Mouse (Mus musculus) fibroblast of lung, adult 2 months (primary cell): ENCODE results near the gene Sema7a.

ENCODE experiments used
- DNase-seq: peaks from one replicate; pipeline ENCODE4 v3.0.0-alpha.2; 2011; ENCODE audit warnings: low read depth

Sema7a gene

DNA sequence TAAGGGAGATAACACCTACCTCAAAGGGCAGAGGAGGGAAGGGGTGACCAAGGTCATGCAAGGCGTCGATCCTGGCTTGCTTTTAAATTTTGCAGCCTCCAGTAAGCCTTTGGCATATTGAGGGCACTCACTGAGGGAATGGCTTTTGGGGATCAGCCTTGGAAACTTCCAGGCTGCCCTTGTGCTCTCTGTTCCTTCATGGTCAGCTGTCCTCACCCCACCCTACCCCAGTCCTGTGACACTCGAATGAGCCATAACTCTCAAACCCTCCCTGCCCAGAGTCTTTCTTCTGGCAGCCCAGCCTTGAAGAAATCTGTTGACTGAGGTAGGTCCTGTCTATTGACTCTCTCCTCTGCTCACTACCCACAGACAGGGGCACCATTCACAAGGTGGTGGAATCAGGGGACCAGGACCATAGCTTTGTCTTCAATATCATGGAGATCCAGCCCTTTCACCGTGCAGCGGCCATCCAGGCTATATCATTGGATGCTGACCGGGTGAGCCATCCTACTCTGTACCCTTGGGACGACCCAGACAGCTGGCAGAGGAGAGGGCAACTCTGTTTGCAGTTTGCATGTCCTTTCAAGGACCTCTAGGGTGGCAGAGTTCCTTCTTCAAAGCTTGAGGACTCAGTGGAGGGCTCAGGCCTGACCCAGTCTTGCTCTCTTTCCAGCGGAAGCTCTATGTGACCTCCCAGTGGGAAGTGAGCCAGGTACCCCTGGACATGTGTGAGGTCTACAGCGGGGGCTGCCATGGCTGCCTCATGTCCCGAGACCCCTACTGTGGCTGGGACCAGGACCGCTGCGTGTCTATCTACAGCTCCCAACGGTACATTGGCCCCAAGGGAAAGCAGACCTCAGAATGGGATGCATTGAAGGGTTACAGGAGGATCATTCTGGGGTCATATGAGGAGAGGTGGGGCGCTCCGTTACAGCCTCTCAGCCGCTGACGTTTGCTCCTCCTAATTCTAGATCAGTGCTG, 20.3 kb downstream of the Sema7a start:
- DNase-seq: no peak

DNA sequence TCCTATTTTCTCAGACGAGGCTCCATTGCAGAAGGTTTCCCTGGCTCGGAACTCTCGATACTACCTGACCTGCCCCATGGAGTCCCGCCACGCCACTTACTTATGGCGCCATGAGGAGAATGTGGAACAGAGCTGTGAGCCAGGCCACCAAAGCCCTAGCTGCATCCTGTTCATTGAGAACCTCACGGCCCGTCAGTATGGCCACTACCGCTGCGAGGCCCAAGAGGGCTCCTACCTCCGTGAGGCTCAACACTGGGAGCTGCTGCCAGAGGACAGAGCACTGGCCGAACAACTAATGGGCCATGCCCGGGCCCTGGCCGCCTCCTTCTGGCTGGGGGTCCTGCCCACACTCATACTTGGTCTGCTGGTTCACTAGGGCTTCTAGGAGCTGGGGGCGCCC, 21.3 kb downstream of the Sema7a start:
- DNase-seq: no peak

DNA sequence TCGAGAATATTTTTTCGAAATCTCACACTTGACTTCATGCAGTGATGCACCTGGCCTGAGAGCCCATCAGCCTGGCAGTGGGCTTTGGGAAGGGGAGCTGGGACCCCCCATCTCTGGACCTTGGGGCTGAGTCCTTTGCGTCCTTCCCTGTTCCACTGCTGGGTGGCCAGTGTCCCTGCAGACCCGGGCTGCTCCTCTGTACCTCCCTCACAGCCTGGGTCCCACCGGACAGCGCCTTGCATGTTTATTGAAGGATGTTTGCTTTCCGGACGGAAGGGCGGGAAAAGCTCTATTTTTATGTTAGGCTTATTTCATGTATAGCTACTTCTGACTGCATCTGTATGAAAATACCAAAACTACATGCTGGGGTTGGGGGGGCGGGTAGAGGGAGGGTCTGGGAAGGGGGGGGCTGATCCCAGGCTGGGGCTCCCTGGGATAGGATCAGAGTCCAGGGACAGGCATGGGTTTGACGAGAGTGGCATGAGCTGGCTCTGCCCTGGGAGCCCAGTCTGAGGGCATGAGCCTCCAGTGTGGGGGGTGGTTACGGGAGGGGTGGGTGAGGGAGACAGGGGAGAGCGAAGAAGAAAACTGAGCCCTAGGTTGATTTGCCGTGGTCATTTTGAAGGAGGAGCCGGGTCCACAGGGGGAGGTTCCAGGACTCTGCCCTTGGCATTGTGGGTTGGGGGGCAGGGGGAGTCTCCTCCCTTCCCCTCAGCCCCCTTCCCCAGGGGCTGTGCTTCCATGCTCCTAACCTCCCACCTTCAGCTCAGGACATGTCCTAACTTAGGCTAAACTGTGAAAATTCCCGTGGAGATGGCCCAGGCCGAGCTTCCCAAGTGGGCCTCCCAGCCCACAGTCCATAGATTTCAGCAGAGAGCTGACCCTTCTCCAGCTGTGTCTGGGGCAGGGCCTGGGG, 22.2 kb downstream of the Sema7a start:
- DNase-seq: no peak

DNA sequence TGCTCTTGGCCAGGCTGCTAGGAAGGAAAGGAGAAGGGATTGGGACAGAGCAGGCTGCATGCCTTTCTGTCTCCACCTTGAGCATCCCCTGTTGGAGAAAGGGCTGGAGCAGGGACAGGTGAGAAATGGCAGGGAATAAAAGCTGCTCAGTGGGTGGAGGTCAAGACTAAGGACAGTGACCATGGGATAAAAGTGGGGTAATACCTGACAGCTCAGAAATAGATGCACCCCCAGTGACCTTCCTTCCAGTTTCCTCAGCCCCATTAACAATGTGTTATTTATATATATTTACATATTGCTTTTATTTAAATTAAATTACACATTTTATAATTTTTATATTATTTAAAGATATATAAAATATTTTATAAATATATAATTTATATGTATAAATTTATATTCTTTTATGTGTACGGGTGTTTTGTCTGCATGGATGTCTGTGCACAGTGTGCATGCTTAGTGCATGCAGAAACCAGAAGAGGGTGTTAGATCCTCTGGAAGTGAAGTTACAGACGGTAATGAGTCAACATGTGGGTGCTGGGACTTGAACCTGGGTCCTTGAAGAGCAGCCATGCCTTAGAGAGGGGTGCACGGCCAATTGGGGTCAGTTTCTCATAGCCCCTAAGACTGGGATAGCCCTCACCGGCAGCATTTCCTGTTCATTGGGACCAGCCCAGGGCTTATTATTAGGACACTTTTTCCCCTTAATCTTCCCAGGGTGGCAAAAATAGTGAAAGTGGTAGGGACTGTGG, 23.5 kb downstream of the Sema7a start:
- no peak for DNase-seq

DNA sequence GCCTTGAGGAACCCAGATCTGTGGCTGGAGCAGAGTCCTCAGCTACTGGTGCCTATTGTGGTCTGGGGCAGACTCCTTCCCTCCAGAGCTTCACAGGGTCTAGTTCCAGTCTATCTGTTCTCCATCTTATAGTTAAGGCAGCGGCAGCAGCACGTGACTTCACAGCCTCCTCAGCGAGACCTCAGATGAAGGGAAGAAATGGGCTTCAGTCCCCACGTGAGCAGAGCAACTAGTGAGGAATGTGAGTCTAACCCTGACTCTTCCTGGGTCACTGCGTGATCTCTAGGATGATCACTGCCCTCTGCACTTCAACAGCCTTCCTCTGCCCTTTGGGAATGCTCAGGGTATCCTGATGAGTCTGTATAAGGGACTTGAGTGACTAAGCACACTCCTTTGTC, 24.1 kb downstream of the Sema7a start:
- DNase-seq: no peak

DNA sequence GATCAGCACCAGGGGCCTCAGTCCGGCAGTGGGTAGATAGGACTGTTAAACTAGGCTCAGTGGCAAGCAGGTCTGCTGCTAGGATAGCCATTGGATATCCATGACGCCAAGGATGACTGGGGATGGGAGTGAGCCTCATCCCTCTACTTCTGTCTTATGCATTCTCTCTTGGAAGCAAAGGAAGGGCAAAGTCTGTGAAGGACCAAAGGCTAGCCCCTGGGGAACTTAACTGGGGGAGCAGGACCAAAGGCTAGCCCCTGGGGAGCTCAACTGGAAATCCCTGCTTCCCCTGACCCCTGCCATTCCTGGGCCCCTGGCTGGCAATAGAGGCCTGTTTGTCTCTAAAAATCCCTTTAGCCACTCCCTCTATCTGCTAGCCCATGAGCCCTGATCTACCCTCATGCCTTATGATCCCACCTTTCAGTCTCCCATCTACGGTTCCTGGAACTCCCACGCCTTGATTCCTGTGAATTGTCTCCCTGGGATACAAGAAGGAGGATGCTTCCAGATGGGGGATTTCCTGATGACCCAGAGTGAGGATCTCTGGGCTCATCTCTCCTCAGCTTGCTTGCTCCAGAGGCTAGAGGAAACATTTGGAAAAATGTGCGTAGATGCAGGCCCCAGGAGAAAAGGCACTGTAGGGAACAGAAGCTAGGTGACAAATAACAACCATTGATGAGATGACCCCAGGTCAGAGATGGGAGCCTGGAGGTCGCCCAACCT, 24.8 kb downstream of the Sema7a start:
- no peak for DNase-seq

DNA sequence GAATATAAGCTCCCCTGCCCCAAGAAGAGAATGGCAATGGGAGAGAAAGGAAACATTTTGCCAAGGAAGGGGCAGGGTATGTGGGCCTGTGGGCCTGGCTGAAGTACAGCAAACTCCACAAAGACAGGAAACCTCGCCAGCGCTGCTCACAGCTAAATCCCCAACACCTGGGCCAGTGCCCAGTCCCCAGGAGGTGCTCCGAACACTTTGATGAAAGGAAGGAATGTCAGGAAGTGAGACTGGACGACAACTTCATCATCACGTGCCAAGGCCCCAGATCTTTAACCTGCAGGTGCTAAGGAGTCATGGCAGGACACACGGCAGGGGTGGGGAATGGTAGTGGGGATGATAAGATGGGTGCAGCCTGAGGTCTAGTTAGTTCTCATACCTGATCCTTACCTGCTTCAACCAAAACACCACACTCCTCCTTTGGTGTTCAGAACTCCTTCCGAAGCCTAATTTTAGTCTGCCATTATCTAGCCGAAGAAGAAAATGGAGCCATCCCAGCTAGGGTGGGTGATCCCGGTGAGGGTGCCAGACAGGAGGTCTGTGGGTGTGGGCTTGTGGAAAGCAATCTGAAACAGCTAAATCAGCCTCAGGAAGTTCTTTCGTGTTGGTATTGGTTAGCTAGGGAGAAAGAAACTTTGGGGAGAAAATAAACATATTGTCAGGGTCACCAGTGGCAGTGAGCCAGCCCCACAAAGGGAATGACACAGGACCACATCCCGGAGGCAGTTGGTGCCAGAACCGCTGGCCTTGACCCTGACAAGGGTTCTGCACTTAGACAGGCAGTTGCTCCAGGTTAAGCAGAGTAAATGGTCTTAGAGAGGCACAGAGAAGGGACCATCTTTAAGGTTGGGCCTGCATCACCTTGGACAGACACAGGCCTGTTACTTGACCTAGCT, 25.6 kb downstream of the Sema7a start:
- no peak for DNase-seq

DNA sequence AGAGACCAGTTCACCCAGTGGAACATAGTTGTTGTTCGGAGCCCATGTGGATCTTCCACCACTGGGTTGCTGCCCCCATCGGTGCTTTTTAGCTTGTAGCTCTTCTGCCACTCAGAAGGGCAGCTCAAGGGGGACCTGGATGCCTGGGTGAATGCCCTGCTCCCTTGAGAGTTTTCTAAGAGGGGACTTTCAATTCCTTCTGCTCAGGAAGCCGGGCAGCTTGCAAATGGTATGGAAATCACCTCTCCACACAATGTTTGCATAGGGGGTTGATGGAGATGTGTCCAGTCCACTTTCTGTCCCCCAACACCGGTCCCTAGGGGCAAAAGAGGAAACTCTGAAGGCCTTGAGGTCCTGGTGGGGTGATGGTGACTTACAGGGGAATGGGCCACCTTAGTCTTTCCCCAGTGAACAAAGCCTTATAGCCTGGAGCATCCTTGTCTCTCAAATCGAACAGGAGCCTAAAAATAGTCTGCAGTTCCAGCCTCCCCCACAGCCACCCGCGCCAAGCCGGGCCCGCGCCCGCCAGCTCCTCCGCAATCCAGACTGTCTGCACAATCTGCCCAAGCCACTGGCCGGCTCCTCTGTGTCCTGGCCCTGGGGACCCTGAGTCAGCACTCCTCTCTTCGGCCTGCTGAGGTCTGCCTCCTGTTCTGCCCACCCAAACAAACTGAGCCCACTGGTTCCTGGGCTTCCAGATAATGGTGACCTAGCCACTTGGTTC, 27.5 kb downstream of the Sema7a start:
- no peak for DNase-seq

DNA sequence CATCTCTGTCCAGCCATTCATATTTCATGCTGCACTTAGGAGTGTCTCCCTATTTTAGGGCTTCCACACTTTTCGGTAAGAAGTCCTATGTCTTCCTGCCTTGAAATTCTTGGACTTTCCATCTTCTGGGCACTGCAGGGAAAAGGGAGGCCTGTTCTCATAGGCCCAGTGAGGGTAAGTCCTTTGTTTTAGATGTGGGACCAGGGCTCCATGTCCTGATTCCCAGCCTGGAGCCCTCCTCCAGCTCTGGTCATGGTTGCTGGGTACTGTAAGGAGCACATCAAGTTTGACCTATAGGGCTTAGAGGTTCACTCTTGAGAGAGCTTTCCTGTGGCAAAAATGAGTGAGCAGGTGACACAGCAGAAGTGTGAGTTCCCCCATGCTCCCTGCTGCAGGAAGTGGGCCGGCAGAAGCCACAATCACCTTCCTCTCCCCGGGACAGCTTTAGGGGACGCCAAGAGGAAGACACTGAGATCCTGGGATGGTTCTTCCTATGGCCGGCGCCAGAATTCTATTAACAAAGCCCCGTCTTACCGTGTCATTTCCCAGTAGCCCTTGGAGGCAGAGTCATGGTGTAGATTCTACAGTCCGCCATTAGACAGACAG, 28.4 kb downstream of the Sema7a start:
- DNase-seq: no peak

DNA sequence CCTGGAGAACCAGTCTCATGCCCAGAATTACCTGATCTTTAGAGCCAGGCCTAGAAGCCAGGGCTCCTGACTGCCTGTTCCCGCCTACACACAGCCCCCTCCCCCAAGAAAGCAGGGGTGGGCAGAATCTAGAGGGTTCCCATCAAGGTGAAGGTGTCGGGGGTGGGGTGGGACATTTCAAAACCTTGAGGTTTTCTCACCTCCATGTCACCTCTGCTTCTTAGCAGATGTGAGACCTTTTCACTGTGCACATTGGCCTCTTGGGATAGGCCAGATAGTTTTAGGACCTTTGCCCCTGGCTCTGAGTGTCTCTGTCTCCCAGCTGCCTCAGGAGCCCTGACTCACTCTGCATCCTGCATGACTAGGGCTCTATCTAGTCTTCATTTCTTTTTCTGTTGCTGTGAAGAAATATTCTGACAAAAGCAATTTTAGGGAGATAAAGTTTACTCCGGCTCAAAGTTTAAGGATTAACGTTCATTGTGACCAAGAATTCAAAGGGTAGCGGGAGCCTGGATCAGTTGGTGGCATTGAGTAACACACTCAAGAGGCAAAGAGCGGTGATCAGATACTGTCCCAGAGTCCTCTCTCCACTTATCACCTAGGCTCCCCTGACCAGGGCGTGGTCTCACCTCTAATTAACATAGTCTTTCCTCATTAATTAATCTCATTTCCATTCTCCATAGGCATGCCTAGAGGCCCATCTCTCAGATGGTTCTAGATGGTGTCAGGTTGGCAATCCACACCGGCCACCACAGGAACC, 29.1 kb downstream of the Sema7a start:
- DNase-seq: no peak

DNA sequence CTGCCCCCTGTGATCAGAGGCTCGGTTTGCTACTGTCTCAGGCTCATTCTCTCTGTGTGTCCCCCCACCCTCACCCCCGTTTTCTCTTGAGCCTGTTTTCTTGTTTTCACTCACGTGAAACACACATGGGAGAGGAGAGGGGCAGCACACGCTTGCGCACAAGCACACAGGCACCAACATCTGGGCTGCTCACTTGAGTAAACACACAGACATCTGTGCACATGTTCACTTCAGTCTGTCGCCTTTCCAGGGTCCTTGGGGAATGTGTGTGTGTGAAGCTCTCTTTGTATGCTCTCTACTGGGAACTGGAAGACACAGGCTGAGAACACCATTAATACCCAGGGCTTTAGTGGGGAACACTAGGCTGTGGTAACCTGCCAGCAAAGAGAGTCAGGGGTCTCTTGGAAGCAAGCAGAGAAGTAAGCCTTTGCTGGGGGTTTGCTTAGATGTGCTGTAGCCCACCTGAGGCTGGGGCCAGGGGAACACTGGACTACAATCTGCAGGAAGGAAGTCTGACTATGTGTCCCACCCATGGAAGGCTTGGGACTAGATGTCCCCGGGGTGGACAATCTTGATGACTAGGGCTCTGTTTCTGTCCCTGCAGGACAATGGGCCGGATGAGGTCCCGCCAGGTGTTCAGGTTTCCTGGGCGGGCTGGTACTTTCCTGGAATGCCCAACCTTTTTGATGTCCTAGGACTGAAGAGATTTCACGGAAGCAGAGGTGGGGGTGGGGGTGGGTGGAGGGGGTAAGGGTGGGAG, 30.0 kb downstream of the Sema7a start:
- DNase-seq: no peak

DNA sequence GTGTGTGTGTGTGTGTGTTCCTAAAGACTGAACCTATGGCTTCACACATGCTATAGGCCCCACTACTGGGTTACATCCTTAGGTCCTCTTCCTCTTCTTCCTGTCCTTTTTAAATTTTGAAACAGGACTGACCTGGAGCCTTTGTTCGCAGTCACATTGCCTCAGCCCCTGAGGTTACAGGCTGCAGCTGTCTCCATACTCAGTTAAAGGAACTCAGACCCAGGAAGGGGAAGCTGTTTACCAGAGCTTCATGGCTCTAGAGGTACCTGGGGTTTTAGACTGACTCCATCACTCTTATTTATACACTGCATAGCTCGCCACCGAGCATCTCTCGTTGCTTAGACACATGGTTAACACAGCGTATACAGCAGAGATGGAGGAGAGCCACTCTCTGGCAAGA, 31.5 kb downstream of the Sema7a start:
- no peak for DNase-seq

DNA sequence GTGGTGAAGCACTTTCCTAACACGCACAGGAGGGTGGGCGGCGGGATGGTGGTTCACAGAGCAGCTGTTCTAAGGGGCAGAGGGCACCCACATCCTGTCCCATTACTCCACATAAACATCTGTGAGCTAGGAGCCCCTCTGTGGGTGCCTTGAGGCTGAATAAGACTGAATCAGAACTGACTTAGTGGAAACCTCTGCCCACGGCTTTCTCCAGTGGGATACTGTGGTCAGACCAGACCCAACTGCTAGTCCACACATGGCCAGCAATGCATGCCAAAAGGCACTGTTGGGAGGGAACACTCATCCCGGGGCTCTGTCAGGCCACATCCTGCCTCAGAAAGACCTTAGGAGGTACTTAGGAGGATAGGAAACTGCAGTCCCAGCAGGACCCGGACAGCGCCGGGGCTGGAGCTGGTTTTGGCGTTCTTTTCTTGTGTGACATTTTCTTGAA, 32.3 kb downstream of the Sema7a start:
- no peak for DNase-seq

DNA sequence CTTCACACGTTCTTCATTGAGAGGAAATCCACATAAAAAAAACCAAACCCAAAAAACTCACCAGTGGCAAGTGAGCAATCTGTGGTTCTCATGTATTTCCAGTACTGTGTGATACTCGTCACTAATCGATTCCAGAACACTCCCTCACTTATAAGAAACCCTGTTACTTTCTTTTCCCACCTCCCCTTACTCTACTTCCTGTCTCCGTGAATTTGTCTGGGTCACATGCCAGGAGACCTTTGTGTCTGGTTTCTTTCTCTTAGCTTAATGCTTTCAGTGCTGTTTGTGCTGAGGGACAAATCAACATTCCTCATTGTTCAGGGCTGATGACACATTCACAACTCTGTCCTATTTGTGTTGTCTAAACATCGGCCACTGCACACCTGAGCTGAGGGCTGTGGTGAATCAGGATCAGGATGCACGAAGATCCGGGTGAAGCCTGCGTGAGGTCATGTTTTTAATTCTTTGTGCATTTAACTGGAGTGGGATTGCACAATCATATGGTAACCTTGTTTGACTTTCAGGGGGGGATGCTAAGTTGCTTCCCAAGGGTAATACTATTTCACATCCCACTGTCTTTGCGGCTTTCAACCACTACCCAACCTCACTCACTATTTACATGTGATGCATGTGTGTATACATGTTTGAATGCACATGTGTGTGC, 33.0 kb downstream of the Sema7a start:
- no peak for DNase-seq

DNA sequence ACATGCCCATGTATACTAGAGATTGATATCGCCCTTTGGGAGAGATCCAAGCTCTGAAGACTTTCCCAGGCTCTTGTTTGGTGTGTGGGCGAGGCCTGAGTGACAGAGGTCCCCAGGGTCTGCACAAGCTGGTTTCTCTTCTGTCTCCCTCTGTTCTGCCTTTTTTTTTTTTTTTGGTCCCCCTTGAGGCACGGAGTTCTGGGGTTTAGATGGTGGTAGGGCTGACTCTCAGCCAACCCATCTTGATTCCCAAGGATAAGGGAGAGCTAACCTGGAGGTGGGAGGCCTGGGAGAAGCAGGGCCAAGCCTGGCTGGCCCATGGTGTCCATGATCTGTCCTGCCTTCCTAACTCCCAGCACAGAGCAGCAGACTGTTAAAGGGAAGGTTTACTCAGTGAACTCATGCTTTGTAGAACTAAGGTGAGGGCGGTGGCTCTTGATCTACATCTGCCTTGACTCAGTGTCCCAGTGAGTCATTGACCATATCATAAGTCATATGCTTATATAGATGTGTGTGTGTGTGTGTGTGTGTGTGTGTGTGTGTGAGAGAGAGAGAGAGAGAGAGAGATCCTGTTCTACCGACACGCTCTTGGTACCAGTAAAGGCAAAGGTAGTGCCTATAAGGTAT, 33.6 kb downstream of the Sema7a start:
- no peak for DNase-seq

DNA sequence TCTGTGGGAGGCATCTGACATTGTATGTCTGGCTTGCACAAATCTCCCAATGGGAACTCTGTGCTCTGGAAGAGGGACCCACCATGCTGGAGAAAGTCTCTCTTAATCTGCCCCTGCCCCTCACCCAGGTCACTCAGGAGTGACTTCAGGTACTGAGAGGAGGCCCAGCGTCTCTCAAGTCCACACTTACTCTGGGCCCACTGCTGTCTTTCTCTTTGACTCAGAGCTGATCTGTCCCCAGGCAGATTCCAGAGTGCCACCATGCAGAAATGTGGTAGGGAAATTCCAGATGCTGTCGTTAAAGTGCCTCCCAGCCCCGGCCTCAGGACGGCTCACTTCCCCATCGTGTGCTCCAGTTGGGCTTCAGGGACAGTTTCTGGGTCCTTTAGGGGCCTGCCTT, 34.3 kb downstream of the Sema7a start:
- no peak for DNase-seq
